Comparison of ENCODE assay signal across 8 mouse cellular contexts in the genomic region with DNA sequence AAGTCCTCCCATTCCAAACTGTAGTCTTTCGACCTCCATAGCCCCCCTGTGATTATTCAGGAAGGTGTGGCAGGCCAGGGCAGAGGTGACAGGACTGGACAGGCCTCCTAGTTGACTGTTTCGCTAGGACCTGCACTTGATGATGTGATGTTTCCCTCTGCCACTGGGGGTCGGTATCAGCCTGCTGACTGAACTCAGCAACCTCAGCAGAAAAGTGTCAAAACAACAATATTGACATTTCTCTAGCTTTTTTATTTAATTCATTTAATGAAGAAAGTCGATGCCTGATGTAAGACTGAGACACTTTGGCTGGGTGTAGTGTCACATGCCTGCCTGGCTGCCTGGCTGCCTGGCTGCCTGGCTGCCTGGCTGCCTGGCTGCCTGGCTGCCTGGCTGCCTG. TPM values are rescaled to one million over a fixed set of nuclear protein-coding genes. Genes with fewer than 3 reads are reported as not detected.
A peak's percentile ranks its signal among the peaks of the same experiment; 100 is the strongest.
DNase-seq lines count a peak whose midpoint lies in the region; ATAC-seq and TF ChIP-seq lines count a peak whose summit lies in the region.

No protein-coding gene starts in this region.

- TF ChIP-seq POLR2A in thymus, adult 2 months (IDR thresholded peaks at IDR 0.05; ENCODE audit: control insufficient read depth, extremely low read depth, insufficient read depth, low read length, poor library complexity), result no peak

- H3K4me2 ChIP-seq in forebrain, embryonic 11.5 days (ENCODE audit: low read depth, low read length, severe bottlenecking), result no peak overlapping the region
- no peak overlapping the region for H3K4me2 ChIP-seq in midbrain, embryonic 14.5 days (ENCODE audit: low read length)

- WGBS in forebrain, embryonic 11.5 days, result 20% methylated on average over 4 of the region's 4 CpGs
- WGBS in midbrain, embryonic 14.5 days, result 23% methylated on average over 4 of the region's 4 CpGs
- WGBS in thymus, adult 2 months, result 38% methylated on average over 4 of the region's 4 CpGs

- no peaks in the 10 kb centered on the region for H3K27me3 ChIP-seq in forebrain, embryonic 11.5 days (ENCODE audit: control insufficient read depth, insufficient read depth, low read length)
- H3K27me3 ChIP-seq in midbrain, embryonic 14.5 days (ENCODE audit: control insufficient read depth, insufficient read depth, low read length), result no peaks in the 10 kb centered on the region
- no peaks in the 10 kb centered on the region for H3K27me3 ChIP-seq in thymus, adult 2 months (ENCODE audit: control insufficient read depth, insufficient read depth, low read length)

- no peak for ATAC-seq in forebrain, embryonic 11.5 days (replicated peaks; ENCODE audit: low FRiP score)
- peak; percentile 77 for ATAC-seq in midbrain, embryonic 14.5 days (ENCODE audit: low FRiP score, low TSS enrichment)
- no peak for ATAC-seq in monocyte, adult 5-6 weeks (replicated peaks; ENCODE audit: insufficient number of reproducible peaks, low FRiP score, low TSS enrichment, poor library complexity, severe bottlenecking)

- intact Hi-C loops in left cerebral cortex, adult 2 months (cut with DNase I), result loop anchor here (5.0 to 10.0 kb wide), 2 partner anchors 229 to 567 kb away; a partner anchor contains a TSS

- TF ChIP-seq CTCF in left cerebral cortex, adult 2 months (IDR thresholded peaks at IDR 0.05), result peak; percentile 90
- no peak for TF ChIP-seq CTCF in thymus, adult 2 months (IDR thresholded peaks at IDR 0.05; ENCODE audit: borderline replicate concordance, control insufficient read depth, extremely low read depth, insufficient read depth, low read length, poor library complexity)

- no peak overlapping the region for H3K27ac ChIP-seq in left cerebral cortex, adult 2 months
- H3K27ac ChIP-seq in forebrain, embryonic 11.5 days (ENCODE audit: low read depth, low read length), result no peak overlapping the region
- H3K27ac ChIP-seq in midbrain, embryonic 14.5 days (replicated peaks; ENCODE audit: low read depth, low read length), result no peak overlapping the region
- no peak overlapping the region for H3K27ac ChIP-seq in thymus, adult 2 months (ENCODE audit: control insufficient read depth, insufficient read depth, low read length)

- H3K9ac ChIP-seq in forebrain, embryonic 11.5 days (ENCODE audit: low read length), result no peak overlapping the region
- H3K9ac ChIP-seq in midbrain, embryonic 14.5 days (replicated peaks; ENCODE audit: low read length), result no peak overlapping the region

- no peak overlapping the region for H3K4me3 ChIP-seq in left cerebral cortex, adult 2 months
- H3K4me3 ChIP-seq in forebrain, embryonic 11.5 days (ENCODE audit: low read depth, low read length), result no peak overlapping the region
- no peak overlapping the region for H3K4me3 ChIP-seq in midbrain, embryonic 14.5 days (replicated peaks; ENCODE audit: low read depth, low read length)
- no peak overlapping the region for H3K4me3 ChIP-seq in thymus, adult 2 months (ENCODE audit: control insufficient read depth, insufficient read depth, low read length)

- H3K36me3 ChIP-seq in forebrain, embryonic 11.5 days (ENCODE audit: control insufficient read depth, insufficient read depth, low read length), result no peaks in the 10 kb centered on the region
- H3K36me3 ChIP-seq in midbrain, embryonic 14.5 days (ENCODE audit: control insufficient read depth, insufficient read depth, low read length), result no peaks in the 10 kb centered on the region
- no peaks in the 10 kb centered on the region for H3K36me3 ChIP-seq in thymus, adult 2 months (ENCODE audit: control insufficient read depth, insufficient read depth, low read length)

- no peaks in the 10 kb centered on the region for H3K4me1 ChIP-seq in forebrain, embryonic 11.5 days (replicated peaks; ENCODE audit: control insufficient read depth, insufficient read depth, low read length)
- no peaks in the 10 kb centered on the region for H3K4me1 ChIP-seq in midbrain, embryonic 14.5 days (ENCODE audit: control insufficient read depth, insufficient read depth, low read length)
- no peaks in the 10 kb centered on the region for H3K4me1 ChIP-seq in thymus, adult 2 months (replicated peaks; ENCODE audit: control insufficient read depth, insufficient read depth, low read length)

- H3K9me3 ChIP-seq in forebrain, embryonic 11.5 days (ENCODE audit: control insufficient read depth, low read length), result no peaks in the 10 kb centered on the region
- H3K9me3 ChIP-seq in midbrain, embryonic 14.5 days (ENCODE audit: control insufficient read depth, low read length), result no peaks in the 10 kb centered on the region

- peak; percentile 52 to 66 for DNase-seq in left cerebral cortex, adult 2 months (ENCODE audit: extremely low spot score in 1 of 2, low spot score in 2 of 2)
- DNase-seq in left cerebral cortex, adult 11 months (ENCODE audit: low spot score), result no peak
- DNase-seq in brain, adult 2 months (ENCODE audit: low read depth, low spot score), result peak; percentile 70
- peak; percentile 55 for DNase-seq in forebrain, embryonic 11.5 days (ENCODE audit: low spot score)
- DNase-seq in layer of hippocampus, adult 18-20 months (ENCODE audit: low spot score in 2 of 2), result peak; percentile 54 to 65
- DNase-seq in midbrain, embryonic 14.5 days, result peak; percentile 76
- DNase-seq in thymus, adult 2 months, result no peak

RNA-seq across cellular contexts. Expression of a gene that starts 22.2 kb away (rescaled TPM):
- total RNA-seq in left cerebral cortex, adult 2 months (2021), result 10 to 100 TPM; 14.1 to 18.5 TPM
- 23.4 and 23.5 TPM in 2 replicates for polyA plus RNA-seq in forebrain, embryonic 11.5 days (2014; fragmentation: Nextera tagmentation; extraction: Ambion mirVana)
- total RNA-seq in layer of hippocampus, adult 18-20 months (2021), result 10 to 100 TPM; 18.1 to 20.4 TPM
- polyA plus RNA-seq in midbrain, embryonic 14.5 days (2014; fragmentation: Nextera tagmentation; extraction: Ambion mirVana), result 14.2 and 21.6 TPM in 2 replicates
- 0.32 to 2.4 TPM (median 0.58 TPM) in 3 replicates for total RNA-seq in monocyte, adult 5-6 weeks (2017)
- 1.0 and 2.4 TPM in 2 replicates for polyA plus RNA-seq in thymus, adult 2 months (2012; rRNA removed)

RNA-seq across cellular contexts. Expression of a gene that starts 54.5 kb away (rescaled TPM):
- total RNA-seq in left cerebral cortex, adult 2 months (2021), result 10 to 100 TPM; 18.3 to 19.3 TPM
- 4.0 and 7.0 TPM in 2 replicates for polyA plus RNA-seq in forebrain, embryonic 11.5 days (2014; fragmentation: Nextera tagmentation; extraction: Ambion mirVana)
- 1 to 10 TPM; 5.0 to 6.5 TPM for total RNA-seq in layer of hippocampus, adult 18-20 months (2021)
- polyA plus RNA-seq in midbrain, embryonic 14.5 days (2014; fragmentation: Nextera tagmentation; extraction: Ambion mirVana), result 7.8 and 8.4 TPM in 2 replicates
- total RNA-seq in monocyte, adult 5-6 weeks (2017), result not detected in 3 replicates
- 0.43 and 0.58 TPM in 2 replicates for polyA plus RNA-seq in thymus, adult 2 months (2012; rRNA removed)

Comparison
In these comparisons a context has a peak if more than half of its experiments do, and no peak if none do; other contexts are left out.
1. DNase-seq: peak in left cerebral cortex, adult 2 months (2 of 2), brain, adult 2 months (single experiment), forebrain, embryonic 11.5 days (single experiment), layer of hippocampus, adult 18-20 months (2 of 2) and midbrain, embryonic 14.5 days (single experiment); none in left cerebral cortex, adult 11 months (single experiment) and thymus, adult 2 months (single experiment).